Comparison of ENCODE assay signal across 12 mouse cellular contexts in the genomic region with DNA sequence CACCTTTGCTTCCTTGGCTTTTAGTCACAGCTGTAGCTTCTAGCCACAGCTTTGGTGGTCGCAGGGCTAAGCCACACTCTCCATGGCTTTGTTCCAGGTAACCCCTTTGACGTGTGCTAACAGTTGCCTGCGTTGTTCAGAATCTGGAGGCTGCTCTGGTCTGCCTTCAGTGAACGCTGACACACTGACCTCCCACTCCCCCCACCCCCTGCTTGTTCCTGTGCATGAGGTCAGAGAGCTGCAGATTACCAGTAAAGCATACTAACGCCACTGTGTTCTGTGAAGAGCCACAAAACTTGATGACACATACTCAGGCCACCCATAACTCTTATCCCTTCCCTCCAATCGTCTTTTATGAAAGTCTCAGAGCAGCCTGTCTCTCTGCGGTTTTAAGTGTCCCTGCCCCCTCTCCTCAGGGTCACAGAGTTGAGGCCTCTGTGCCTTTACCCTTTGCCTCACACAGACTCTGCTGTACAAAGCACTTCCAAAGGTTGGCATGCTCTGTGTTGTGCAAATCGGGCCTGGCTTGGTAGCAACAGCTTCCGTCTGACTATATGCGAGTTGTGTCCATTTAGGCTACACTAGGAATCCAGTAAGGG. TPM values are rescaled to one million over a fixed set of nuclear protein-coding genes. Genes with fewer than 3 reads are reported as not detected.
A peak's percentile ranks its signal among the peaks of the same experiment; 100 is the strongest.
DNase-seq lines count a peak whose midpoint lies in the region; ATAC-seq lines count a peak whose summit lies in the region.
"Had no signal": no experiment of that assay in that cellular context is flagged by ENCODE, and none has a peak within 500 bp of the region (broad histone marks: within the 10 kb centered on the region; RNA-seq: fewer than 3 reads in every experiment).

No protein-coding gene starts in this region.

- 40% methylated on average over 10 of the region's 10 CpGs for WGBS in heart, embryonic 12.5 days

- H3K36me3 ChIP-seq in heart, embryonic 12.5 days, result no peaks in the 10 kb centered on the region

- no peak overlapping the region for H3K27ac ChIP-seq in heart, embryonic 12.5 days (ENCODE audit: poor library complexity, severe bottlenecking)

- no peaks in the 10 kb centered on the region for H3K27me3 ChIP-seq in heart, embryonic 12.5 days (replicated peaks)

- DNase-seq in heart, adult 8-10 months (ENCODE audit: low spot score), result no peak
- peak; percentile 40 for DNase-seq in ovary, postnatal 36 days (ENCODE audit: low spot score)
- DNase-seq in ovary, postnatal 14 days (ENCODE audit: low spot score), result no peak
- DNase-seq in kidney, postnatal 25 days, result peak; percentile 17 to 54
- DNase-seq in right cerebral cortex, postnatal 25 days, result no peak
- no peak for DNase-seq in gastrocnemius, postnatal 14 days
- DNase-seq: heart, postnatal 10 days; thymus, adult 18-20 months had no signal

- ATAC-seq in heart, embryonic 12.5 days (ENCODE audit: insufficient number of reproducible peaks, low FRiP score), result no peak
- ATAC-seq in monocyte, adult 5-6 weeks (replicated peaks; ENCODE audit: insufficient number of reproducible peaks, low FRiP score, low TSS enrichment, poor library complexity, severe bottlenecking), result no peak
- ATAC-seq: activated CD4-positive, CD25-positive, alpha-beta regulatory T cell, adult 4 months; inflammation-experienced regulatory T-cells, adult 6 months had no signal

- intact Hi-C loops in gastrocnemius, postnatal 14 days (cut with DNase I; ENCODE audit: low total_unique reads), result no loop called here

- peaks cover 5% of the 10 kb centered on the region; the same call in 1 of the 2 replicates for H3K9me3 ChIP-seq in heart, embryonic 12.5 days (replicated peaks)

- peaks cover 29% of the 10 kb centered on the region for H3K4me1 ChIP-seq in heart, embryonic 12.5 days (replicated peaks)

- no peak overlapping the region for H3K4me2 ChIP-seq in heart, embryonic 12.5 days

- 0 out of 2 replicates have a peak overlapping the region, but pooled peaks have one; percentile 5 for H3K9ac ChIP-seq in heart, embryonic 12.5 days

- H3K4me3 ChIP-seq in heart, embryonic 12.5 days, result no peak overlapping the region

RNA-seq across cellular contexts. Expression of gene Mrap, which starts 1.2 kb away (rescaled TPM):
- polyA plus RNA-seq in heart, embryonic 12.5 days (2016; fragmentation: Nextera tagmentation; extraction: Ambion mirVana), result 26.3 and 26.4 TPM in 2 replicates
- 10 to 100 TPM; 13.4 to 20.0 (median 13.6) TPM for total RNA-seq in heart, adult 8-10 months (2022)
- 2.4 TPM in 1 of 3 replicates, not detected in the others for total RNA-seq in monocyte, adult 5-6 weeks (2017)
- total RNA-seq in gastrocnemius, postnatal 14 days (2021), result under 1 TPM; 0.22 to 0.64 TPM
- polyA plus RNA-seq: activated CD4-positive, CD25-positive, alpha-beta regulatory T cell, adult 4 months; inflammation-experienced regulatory T-cells, adult 6 months had no signal

RNA-seq across cellular contexts. Expression of gene Mis18a, which starts 9.6 kb away (rescaled TPM):
- 36.9 and 38.9 TPM in 2 replicates for polyA plus RNA-seq in heart, embryonic 12.5 days (2016; fragmentation: Nextera tagmentation; extraction: Ambion mirVana)
- 1 to 10 TPM; 2.1 to 3.7 (median 2.8) TPM for total RNA-seq in heart, adult 8-10 months (2022)
- 36.1 to 45.9 TPM (median 37.8 TPM) in 3 replicates for total RNA-seq in monocyte, adult 5-6 weeks (2017)
- 1 to 10 TPM; 1.9 to 2.7 TPM for total RNA-seq in gastrocnemius, postnatal 14 days (2021)

Comparison
In these comparisons a context has a peak if more than half of its experiments do, and no peak if none do; other contexts are left out.
1. DNase-seq: peak in ovary, postnatal 36 days (single experiment) and kidney, postnatal 25 days (2 of 2); none in heart, adult 8-10 months (single experiment), ovary, postnatal 14 days (single experiment), right cerebral cortex, postnatal 25 days (single experiment) and gastrocnemius, postnatal 14 days (single experiment).